Mouse (Mus musculus): Measurements from ENCODE around the gene Rbl1. TPM values are rescaled to one million over a fixed set of nuclear protein-coding genes. Genes with fewer than 3 reads are reported as not detected.
"Not testable (repeated sequence)": the region's sequence is repeated elsewhere in the genome, so short reads cannot be mapped to it uniquely, and the experiment has no call there.

The Rbl1 gene
- polyA plus RNA-seq, 1 experiment from 2014 or later, result 5.7 TPM

DNA sequence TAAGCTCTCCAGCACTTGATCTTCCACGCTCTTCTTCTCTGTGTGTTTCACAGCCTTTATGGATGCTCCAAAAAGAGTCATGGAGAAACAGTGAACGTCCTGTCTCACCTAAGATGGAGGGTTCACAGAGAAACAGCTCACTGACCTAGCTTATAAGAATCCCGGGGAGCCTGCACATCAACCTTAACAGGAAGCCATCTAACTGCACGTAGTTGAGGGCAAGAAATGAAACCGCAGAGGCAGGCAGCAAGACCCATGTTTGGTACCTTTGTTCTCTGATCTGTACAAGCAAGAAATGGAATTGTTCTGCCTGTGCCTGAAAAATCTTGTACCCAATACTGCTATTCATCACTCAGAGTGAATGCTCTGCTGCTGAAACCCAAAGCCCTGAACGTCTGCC lies 15.8 kb upstream of the Rbl1 start:
- no peaks in the 10 kb centered on the region for H3K36me3 ChIP-seq (ENCODE audit: insufficient read depth, low read length)
- H3K9ac ChIP-seq (replicated peaks; ENCODE audit: low read depth), result no peak overlapping the region
- no peaks in the 10 kb centered on the region for H3K9me3 ChIP-seq (ENCODE audit: low read length)
- TF ChIP-seq EP300 (IDR thresholded peaks at IDR 0.05) (no peak), CTCF (IDR thresholded peaks at IDR 0.05) (no peak)
- 75% methylated on average over 6 of the region's 6 CpGs for WGBS
- H3K27me3 ChIP-seq (replicated peaks; ENCODE audit: insufficient read depth, low read length), result no peaks in the 10 kb centered on the region
- ATAC-seq (no peak), DNase-seq (ENCODE audit: low spot score) (no peak)
- no peak overlapping the region for H3K27ac ChIP-seq (ENCODE audit: low read length)
- H3K4me3 ChIP-seq (ENCODE audit: low read depth, low read length), result no peak overlapping the region
- H3K4me2 ChIP-seq (replicated peaks; ENCODE audit: low read depth, low read length), result no peak overlapping the region
- H3K4me1 ChIP-seq (ENCODE audit: insufficient read depth, low read depth, low read length), result no peaks in the 10 kb centered on the region

DNA sequence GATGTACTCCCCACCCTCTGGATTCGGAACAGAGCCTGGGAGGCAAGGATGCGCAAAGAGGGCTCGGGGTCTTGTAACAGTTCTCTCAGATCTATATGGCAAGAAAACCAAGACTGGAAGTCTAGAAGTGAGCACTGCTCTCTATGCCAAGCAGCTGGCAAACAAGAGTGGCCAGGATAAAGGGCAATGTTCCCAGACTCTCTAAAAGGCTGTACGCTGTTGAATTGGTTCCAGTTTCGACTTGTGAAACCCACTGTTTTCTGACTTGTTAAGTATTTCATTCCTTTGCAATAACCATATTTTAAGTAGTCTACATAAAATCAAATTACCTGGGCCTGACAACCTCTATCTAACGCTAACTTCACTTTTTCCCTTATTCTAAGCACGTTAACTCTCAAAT lies 7.4 kb upstream of the Rbl1 start:
- DNase-seq (ENCODE audit: low spot score) (no peak), ATAC-seq (no peak)
- Histone ChIP-seq H3K4me3 (ENCODE audit: low read depth, low read length) (no peak overlapping the region), H3K36me3 (ENCODE audit: insufficient read depth, low read length) (no peaks in the 10 kb centered on the region), H3K27ac (ENCODE audit: low read length) (no peak overlapping the region), H3K9me3 (ENCODE audit: low read length) (no peaks in the 10 kb centered on the region), H3K4me2 (replicated peaks; ENCODE audit: low read depth, low read length) (no peak overlapping the region), H3K4me1 (ENCODE audit: insufficient read depth, low read depth, low read length) (no peaks in the 10 kb centered on the region), H3K9ac (replicated peaks; ENCODE audit: low read depth) (no peak overlapping the region), H3K27me3 (replicated peaks; ENCODE audit: insufficient read depth, low read length) (no peaks in the 10 kb centered on the region)
- no peak for TF ChIP-seq CTCF (IDR thresholded peaks at IDR 0.05)
- TF ChIP-seq EP300 (IDR thresholded peaks at IDR 0.05), result no peak
- WGBS, result 84% methylated on average over 7 of the region's 7 CpGs

DNA sequence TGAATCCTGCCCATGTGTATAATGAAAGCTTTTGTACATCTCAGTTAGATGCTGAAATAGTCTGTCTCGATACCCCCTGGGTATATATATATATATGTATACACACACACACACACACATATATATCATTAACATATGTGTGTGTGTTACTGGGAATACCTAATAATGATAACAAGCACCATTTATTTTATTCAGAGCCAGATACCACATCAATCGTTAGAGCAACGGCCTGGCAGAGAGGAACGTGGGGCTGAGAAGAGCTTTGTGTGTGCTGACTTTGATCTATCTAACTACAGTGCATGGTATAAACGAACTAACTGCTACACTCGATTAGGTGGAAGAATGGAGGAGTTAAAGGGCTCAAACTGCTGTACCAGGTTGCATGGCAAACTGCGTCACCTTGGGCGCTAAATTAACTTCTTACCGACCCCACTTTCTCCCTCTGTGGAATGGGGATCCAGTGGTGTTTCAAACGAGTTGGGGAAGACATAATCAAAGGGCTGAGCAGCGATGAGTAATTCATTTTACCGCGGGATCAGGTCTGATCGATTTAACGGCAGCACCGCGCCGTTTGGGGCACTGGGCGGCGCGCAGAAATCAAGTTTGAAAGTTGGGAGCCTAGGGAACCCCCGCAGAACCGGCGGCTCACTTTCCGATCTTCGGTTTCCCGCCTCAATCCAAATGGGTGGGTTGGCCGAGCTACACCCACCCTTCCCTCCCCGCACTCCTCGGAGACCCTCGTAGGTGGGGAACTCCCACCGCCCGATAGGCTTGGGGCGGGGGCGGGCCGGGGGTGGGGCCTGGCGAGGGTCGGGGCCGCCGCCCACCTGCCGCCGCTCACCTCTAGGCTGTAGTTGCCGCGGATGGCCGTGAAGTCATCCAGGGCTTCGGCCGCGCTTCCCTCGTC lies 622 bp downstream of the Rbl1 start:
- no peak; the same call in 1 of the 2 replicates for TF ChIP-seq CTCF (IDR thresholded peaks at IDR 0.05)
- TF ChIP-seq EP300 (IDR thresholded peaks at IDR 0.05), result no peak
- DNase-seq (ENCODE audit: low spot score) (peak; percentile 33), ATAC-seq (peak; percentile 42)
- Histone ChIP-seq H3K27me3 (replicated peaks; ENCODE audit: insufficient read depth, low read length) (no peaks in the 10 kb centered on the region), H3K36me3 (ENCODE audit: insufficient read depth, low read length) (no peaks in the 10 kb centered on the region), H3K4me3 (ENCODE audit: low read depth, low read length) (peak overlapping the region; percentile 84), H3K4me2 (replicated peaks; ENCODE audit: low read depth, low read length) (peak overlapping the region; percentile 70), H3K9me3 (ENCODE audit: low read length) (no peaks in the 10 kb centered on the region), H3K9ac (replicated peaks; ENCODE audit: low read depth) (peak overlapping the region; percentile 57), H3K4me1 (ENCODE audit: insufficient read depth, low read depth, low read length) (no peaks in the 10 kb centered on the region), H3K27ac (ENCODE audit: low read length) (peak overlapping the region; percentile 44)
- under 1% methylated on average over 44 of the region's 49 CpGs for WGBS

DNA sequence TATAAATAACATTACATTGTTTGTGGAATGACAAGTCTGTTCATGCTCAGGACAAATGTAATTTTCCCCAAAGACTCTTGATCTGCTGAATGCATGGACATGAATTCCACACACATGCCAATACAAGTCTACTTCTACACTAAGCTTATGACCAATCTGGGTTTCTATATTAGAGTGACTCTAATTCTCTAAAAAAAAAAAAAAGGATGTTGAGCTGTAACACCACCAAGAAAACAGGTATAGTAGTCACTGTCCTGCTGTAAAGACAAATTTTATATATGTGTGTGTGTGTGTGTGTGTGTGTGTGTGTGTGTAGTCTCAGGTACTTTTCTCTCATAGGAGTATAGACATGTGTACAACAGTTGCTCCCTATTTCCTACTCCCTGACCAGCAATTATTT lies 1.3 kb downstream of the Rbl1 start:
- Histone ChIP-seq H3K27ac (ENCODE audit: low read length) (no peak overlapping the region), H3K9ac (replicated peaks; ENCODE audit: low read depth) (no peak overlapping the region), H3K36me3 (ENCODE audit: insufficient read depth, low read length) (no peaks in the 10 kb centered on the region), H3K27me3 (replicated peaks; ENCODE audit: insufficient read depth, low read length) (no peaks in the 10 kb centered on the region), H3K4me3 (ENCODE audit: low read depth, low read length) (no peak overlapping the region), H3K9me3 (ENCODE audit: low read length) (no peaks in the 10 kb centered on the region), H3K4me1 (ENCODE audit: insufficient read depth, low read depth, low read length) (no peaks in the 10 kb centered on the region), H3K4me2 (replicated peaks; ENCODE audit: low read depth, low read length) (no peak overlapping the region)
- ATAC-seq (no peak), DNase-seq (ENCODE audit: low spot score) (no peak)
- TF ChIP-seq EP300 (IDR thresholded peaks at IDR 0.05) (no peak), CTCF (IDR thresholded peaks at IDR 0.05) (no peak)

DNA sequence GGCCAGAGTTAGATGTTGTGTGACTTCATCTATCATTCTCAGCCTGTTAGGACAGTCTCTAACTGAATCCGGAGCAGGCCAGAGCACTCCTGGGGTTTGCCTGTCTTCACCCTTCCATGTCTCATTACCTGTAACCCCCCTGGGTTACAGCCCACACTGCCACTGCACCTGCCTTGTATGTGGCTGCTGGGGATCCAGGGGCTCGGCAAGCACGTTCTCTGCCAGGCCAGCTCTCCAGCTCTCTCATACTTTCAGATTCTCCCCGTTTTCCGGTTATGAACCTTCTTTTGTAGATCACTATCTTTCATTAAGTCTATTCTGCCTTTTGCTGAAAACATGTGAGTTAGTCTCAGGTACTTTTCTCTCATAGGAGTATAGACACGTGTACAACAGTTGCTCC lies 2.0 kb downstream of the Rbl1 start:
- Histone ChIP-seq H3K4me1 (ENCODE audit: insufficient read depth, low read depth, low read length) (no peaks in the 10 kb centered on the region), H3K27me3 (replicated peaks; ENCODE audit: insufficient read depth, low read length) (no peaks in the 10 kb centered on the region), H3K4me3 (ENCODE audit: low read depth, low read length) (no peak overlapping the region), H3K36me3 (ENCODE audit: insufficient read depth, low read length) (no peaks in the 10 kb centered on the region), H3K27ac (ENCODE audit: low read length) (no peak overlapping the region), H3K9ac (replicated peaks; ENCODE audit: low read depth) (no peak overlapping the region), H3K9me3 (ENCODE audit: low read length) (no peaks in the 10 kb centered on the region), H3K4me2 (replicated peaks; ENCODE audit: low read depth, low read length) (no peak overlapping the region)
- DNase-seq (ENCODE audit: low spot score) (no peak), ATAC-seq (no peak)
- no peak for TF ChIP-seq CTCF (IDR thresholded peaks at IDR 0.05)
- TF ChIP-seq EP300 (IDR thresholded peaks at IDR 0.05), result no peak
- WGBS, result 75% methylated on average over 6 of the region's 6 CpGs

DNA sequence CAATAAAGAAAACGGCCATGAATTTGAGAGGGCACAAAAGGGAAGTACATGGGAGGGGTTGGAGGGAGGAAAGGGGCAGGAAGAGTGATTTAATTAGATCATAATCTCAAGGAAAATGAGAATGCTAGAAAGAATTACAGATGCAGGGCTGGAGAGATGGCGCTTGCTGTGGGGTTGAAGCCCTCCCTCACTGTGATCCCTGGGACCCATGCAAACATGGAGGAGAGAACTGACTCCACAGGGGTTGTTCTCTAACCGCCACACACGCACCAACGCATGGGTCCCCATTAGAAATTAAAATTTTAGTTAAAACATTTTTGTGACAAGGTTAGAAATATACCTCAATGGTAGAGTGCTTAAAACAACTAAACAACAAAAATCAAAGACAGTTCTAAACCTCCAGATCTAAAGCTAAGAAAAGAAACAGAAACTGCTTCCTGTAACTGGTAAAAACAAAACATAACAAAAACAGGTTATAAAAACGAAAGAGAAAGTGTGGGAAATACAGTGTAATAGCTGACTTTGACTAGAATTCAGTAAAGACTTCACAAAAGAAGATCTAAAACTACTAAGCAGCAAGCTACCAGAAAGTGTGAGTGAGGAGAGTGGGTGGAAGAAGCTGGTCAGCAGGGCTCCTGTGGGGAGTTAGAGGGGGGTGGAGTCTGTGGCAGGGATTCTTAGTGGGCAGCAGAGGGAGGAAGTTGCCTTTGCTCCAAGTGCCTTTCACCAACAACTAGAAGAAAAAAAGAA lies 3.1 kb downstream of the Rbl1 start:
- no peaks in the 10 kb centered on the region for H3K36me3 ChIP-seq (ENCODE audit: insufficient read depth, low read length)
- H3K27ac ChIP-seq (ENCODE audit: low read length), result peak overlapping the region; percentile 48
- H3K4me3 ChIP-seq (ENCODE audit: low read depth, low read length), result peak overlapping the region; percentile 8; the same call in 1 of the 2 replicates
- 0 out of 2 replicates have a peak, but pooled peaks have one; percentile 37 for ATAC-seq
- no peaks in the 10 kb centered on the region for H3K27me3 ChIP-seq (replicated peaks; ENCODE audit: insufficient read depth, low read length)
- no peaks in the 10 kb centered on the region for H3K4me1 ChIP-seq (ENCODE audit: insufficient read depth, low read depth, low read length)
- TF ChIP-seq CTCF (IDR thresholded peaks at IDR 0.05) (peak; percentile 40), EP300 (IDR thresholded peaks at IDR 0.05) (no peak)
- peak; percentile 82 for DNase-seq (ENCODE audit: low spot score)
- no peaks in the 10 kb centered on the region for H3K9me3 ChIP-seq (ENCODE audit: low read length)
- H3K4me2 ChIP-seq (replicated peaks; ENCODE audit: low read depth, low read length), result no peak overlapping the region; the same call in 1 of the 2 replicates
- no peak overlapping the region for H3K9ac ChIP-seq (replicated peaks; ENCODE audit: low read depth)
- WGBS, result 69% methylated on average over 6 of the region's 6 CpGs

DNA sequence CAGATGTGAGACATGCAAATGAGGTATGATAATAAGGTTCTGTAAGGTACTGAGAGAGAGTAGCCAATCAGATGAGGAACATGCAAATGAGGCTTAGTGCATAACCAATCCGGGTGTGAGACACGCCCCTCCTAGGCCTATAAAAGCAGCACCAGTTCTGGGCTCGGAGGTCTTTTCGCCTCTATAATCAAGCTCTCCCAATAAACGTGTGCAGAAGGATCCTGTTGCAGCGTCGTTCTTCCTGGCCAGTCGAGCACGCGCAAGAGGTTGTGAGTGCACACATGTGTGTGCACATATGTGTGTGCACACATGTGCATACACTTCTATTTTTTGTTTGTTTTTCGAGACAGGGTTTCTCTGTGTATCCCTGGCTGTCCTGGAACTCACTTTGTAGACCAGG lies 5.9 kb downstream of the Rbl1 start:
- H3K4me2 ChIP-seq (replicated peaks; ENCODE audit: low read depth, low read length); H3K4me3 ChIP-seq (ENCODE audit: low read depth, low read length); H3K27ac ChIP-seq (ENCODE audit: low read length); DNase-seq (ENCODE audit: low spot score); H3K9me3 ChIP-seq (ENCODE audit: low read length); H3K27me3 ChIP-seq (replicated peaks; ENCODE audit: insufficient read depth, low read length); H3K4me1 ChIP-seq (ENCODE audit: insufficient read depth, low read depth, low read length); ATAC-seq; H3K9ac ChIP-seq (replicated peaks; ENCODE audit: low read depth): not testable (repeated sequence)
- peaks cover 13% of the 10 kb centered on the region; the same call in 1 of the 2 replicates for H3K36me3 ChIP-seq (ENCODE audit: insufficient read depth, low read length)
- 98% methylated on average over 11 of the region's 11 CpGs for WGBS
